Mouse (Mus musculus) kidney, embryonic 15.5 days (tissue): Measurements from ENCODE around the gene Hectd1. TPM values are rescaled to one million over a fixed set of nuclear protein-coding genes. Genes with fewer than 3 reads are reported as not detected.

Experiments
- ATAC-seq: fragments of 200-750 bp; cut with Nextera tagmentation; replicated peaks from 2 replicates; pipeline ENCODE4 v1.8.0; 2017; ENCODE audit warnings: moderate TSS enrichment; ENCODE audit not compliant: low FRiP score
- H3K27ac ChIP-seq: fragments of 300-500 bp; sonication (generic); 2 replicates; pipeline ENCODE4 v1.5.1; 2015; ENCODE audit warnings: mild to moderate bottlenecking, inconsistent platforms
- H3K27me3 ChIP-seq: fragments of 300-500 bp; sonication (generic); 2 replicates; pipeline ENCODE4 v1.6.1; 2015; ENCODE audit warnings: inconsistent platforms
- H3K36me3 ChIP-seq: fragments of 300-500 bp; sonication (generic); 2 replicates; pipeline ENCODE4 v1.6.1; 2015; ENCODE audit warnings: inconsistent platforms
- H3K4me1 ChIP-seq: fragments of 300-500 bp; sonication (generic); 2 replicates; pipeline ENCODE4 v1.6.1; 2015; ENCODE audit warnings: inconsistent platforms
- H3K4me2 ChIP-seq: fragments of 300-500 bp; sonication (generic); 2 replicates; pipeline ENCODE4 v1.6.1; 2015; ENCODE audit warnings: moderate library complexity, mild to moderate bottlenecking, inconsistent platforms
- H3K4me3 ChIP-seq: fragments of 300-500 bp; sonication (generic); replicated peaks from 2 replicates; pipeline ENCODE4 v1.5.1; 2015; ENCODE audit warnings: mild to moderate bottlenecking, inconsistent platforms
- H3K9ac ChIP-seq: fragments of 300-500 bp; sonication (generic); 2 replicates; pipeline ENCODE4 v1.6.1; 2015; ENCODE audit warnings: mild to moderate bottlenecking, inconsistent platforms
- H3K9me3 ChIP-seq: fragments of 300-500 bp; sonication (generic); replicated peaks from 2 replicates; pipeline ENCODE4 v1.6.1; 2016; ENCODE audit warnings: inconsistent platforms
- WGBS: fragments of 180-500 bp; shearing (Covaris S2); methylation state at CpG from one replicate; pipeline ENCODE4 v1.1.7; 2015; ENCODE audit warnings: mixed read lengths; 5-methylcytosine and 5-hydroxymethylcytosine counted together
- polyA plus RNA-seq: library from polyadenylated mRNA; unstranded; fragments of >200 nt; fragmentation: Nextera tagmentation; extraction: Ambion mirVana; gene quantifications from 2 replicates; pipeline ENCODE4 v1.2.1, GENCODE M21; 2015

The Hectd1 gene
- polyA plus RNA-seq, 1 experiment from 2014 or later, result 40.8 TPM

DNA sequence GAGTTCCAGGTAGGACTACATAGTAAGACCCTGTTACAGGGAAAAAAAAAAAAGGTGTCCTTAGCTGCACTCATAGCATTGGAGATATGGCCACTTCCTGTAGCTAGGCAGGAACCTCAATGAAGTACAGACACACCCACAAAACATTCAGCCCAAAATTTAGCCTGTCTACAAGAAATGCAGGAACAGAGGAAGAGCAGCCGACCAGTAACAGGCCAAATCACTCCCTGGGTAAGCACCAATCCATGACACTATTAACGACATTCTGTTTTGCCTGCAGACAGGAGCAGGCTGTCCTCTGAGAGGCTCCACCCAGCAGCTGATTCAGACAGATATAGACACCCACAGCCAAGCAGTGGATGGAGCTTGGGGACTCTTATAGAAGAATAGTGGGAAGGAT, 8.1 kb downstream of the Hectd1 start:
- no peaks in the 10 kb centered on the region for H3K27me3 ChIP-seq
- no peak overlapping the region for H3K27ac ChIP-seq
- H3K4me2 ChIP-seq, result no peak overlapping the region
- ATAC-seq, result no peak
- H3K9me3 ChIP-seq, result no peaks in the 10 kb centered on the region
- no peak overlapping the region for H3K9ac ChIP-seq
- H3K4me1 ChIP-seq, result peaks cover 6% of the 10 kb centered on the region; the same call in 1 of the 2 replicates
- no peak overlapping the region for H3K4me3 ChIP-seq
- peaks cover 23% of the 10 kb centered on the region for H3K36me3 ChIP-seq
- 13% methylated on average over 2 of the region's 2 CpGs for WGBS

DNA sequence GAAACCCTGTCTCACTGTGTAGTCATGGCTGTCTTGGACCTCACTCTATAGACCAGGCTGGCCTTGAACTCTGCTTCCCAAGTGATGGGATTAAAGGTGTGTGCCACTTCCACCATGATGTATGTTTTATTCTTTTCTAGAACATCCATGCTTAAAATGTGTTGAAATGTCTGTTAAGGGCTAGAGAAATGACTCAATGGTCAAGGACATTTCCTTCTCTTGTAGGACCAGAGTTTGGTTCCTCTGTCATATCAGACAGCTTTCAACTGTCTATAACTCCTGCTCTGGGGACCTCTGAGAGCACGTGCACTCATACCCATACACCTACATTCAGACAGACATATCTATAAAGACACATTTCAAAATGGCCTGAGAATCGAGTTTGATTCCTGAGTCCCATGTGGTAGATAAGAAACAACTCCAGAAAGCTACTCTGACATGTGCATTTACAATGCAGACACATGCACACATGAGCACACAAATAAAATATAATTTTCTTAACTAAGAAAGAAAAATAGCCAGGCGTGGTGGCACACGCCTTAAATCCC, 9.3 kb downstream of the Hectd1 start:
- no peak overlapping the region for H3K27ac ChIP-seq
- peaks cover 6% of the 10 kb centered on the region; the same call in 1 of the 2 replicates for H3K4me1 ChIP-seq
- H3K4me3 ChIP-seq, result no peak overlapping the region
- no peak overlapping the region for H3K4me2 ChIP-seq
- H3K9ac ChIP-seq, result no peak overlapping the region
- H3K9me3 ChIP-seq, result no peaks in the 10 kb centered on the region
- peaks cover 23% of the 10 kb centered on the region for H3K36me3 ChIP-seq
- WGBS, result 92% methylated on average over 4 of the region's 4 CpGs
- ATAC-seq, result no peak
- H3K27me3 ChIP-seq, result no peaks in the 10 kb centered on the region

DNA sequence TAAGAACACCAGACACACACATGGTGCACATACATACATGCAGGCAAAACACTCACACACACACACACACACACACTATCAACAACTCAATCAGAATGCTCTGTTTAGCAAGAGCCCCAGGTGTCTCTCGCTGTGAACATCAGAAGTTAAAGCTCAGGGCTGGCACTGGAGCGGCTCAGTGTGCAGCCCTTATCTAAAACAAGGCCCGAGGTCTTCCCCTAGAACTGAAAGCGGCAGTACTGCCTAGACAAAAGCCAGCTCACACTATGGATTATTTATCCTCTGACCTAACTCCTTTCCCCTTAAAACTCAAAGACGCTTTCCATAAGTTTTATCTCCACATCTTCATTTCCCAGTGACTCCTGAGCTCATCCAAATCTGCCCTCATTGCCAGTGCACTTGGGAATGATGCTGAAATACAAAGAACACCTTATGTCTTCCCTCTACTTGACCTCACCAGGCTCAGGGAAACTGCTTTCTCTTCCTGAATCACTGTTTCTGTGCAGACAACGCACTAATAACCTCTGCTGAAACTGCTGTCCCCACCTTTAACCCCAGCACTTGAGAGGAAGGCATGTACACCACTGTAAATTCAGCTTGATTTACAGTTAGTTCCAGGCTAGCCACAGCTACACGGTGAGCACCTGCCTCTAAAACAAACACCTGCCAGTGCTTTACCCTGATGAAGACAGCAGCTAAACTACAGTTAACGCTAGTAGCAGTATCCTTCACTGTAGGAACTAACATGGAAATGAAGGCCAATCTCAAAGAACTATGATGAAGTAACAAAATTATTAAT, 11.3 kb downstream of the Hectd1 start:
- ATAC-seq, result no peak
- Histone ChIP-seq H3K27ac (no peak overlapping the region), H3K4me1 (peaks cover 6% of the 10 kb centered on the region; the same call in 1 of the 2 replicates), H3K9me3 (no peaks in the 10 kb centered on the region), H3K9ac (no peak overlapping the region), H3K4me3 (no peak overlapping the region), H3K36me3 (peaks cover 14% of the 10 kb centered on the region), H3K27me3 (no peaks in the 10 kb centered on the region), H3K4me2 (no peak overlapping the region)
- WGBS, result 59% methylated on average over 8 of the region's 8 CpGs

DNA sequence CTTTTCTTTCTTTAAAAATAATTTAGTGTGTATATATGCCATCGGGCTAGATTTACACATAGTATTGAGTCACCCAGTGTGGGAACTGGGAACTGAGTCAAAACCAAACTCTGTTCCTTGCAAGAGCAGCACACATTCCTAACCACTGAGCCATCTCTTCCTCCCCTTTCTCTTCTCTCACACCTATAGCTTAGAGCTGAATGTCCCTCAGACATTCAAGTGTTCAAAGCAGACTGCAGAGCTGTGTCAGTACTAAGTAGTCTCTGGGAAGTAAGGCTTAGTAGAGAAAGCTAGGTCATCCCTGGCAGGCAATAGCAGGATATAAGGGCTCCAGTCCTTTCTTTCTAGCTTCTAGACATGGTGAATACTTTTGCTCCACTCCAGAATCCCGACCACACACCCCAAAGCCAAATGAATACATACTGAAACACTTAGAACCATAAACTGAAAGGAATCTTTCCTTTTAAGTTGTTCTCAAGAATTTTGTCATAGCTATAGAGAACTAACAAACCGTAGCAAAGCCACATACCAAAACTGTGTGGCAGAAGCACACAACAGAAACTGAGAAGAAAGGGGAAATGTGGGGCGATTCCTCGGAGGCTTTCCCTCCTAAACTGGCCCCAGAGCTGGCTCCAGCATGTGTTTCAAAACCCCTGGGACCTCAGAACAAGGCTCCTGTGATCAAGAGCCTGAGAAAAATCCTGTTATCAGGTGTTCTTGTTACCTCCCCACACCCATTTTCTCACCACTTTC, 17.8 kb downstream of the Hectd1 start:
- Histone ChIP-seq H3K9me3 (no peaks in the 10 kb centered on the region), H3K9ac (no peak overlapping the region), H3K4me3 (no peak overlapping the region), H3K36me3 (peaks cover 13% of the 10 kb centered on the region), H3K27me3 (no peaks in the 10 kb centered on the region), H3K4me2 (no peak overlapping the region), H3K4me1 (no peaks in the 10 kb centered on the region), H3K27ac (no peak overlapping the region)
- ATAC-seq, result no peak
- WGBS, result 89% methylated on average over 5 of the region's 5 CpGs

DNA sequence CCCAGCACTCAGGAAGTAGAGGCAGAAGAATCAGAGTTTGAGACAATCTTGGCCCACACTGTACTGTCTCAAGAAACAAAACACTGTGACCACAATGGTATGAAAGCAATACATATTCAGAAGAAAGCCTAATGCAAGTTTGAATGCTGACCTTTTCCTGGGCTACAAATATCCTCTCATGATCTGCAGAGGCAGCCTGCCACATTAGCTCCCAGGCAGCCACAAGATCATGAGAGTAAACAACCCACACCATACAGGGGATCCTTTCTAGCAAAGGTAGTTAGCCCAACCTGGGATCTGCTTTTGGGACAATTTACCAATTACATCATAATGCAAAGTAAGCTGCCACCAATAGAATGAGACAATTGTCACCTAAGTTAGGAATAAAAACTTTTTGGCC, 18.8 kb downstream of the Hectd1 start:
- Histone ChIP-seq H3K4me1 (no peaks in the 10 kb centered on the region), H3K9ac (no peak overlapping the region), H3K9me3 (no peaks in the 10 kb centered on the region)

GRCm38 (mm10) chr12:51784842-51785241, 44.5 kb downstream of the Hectd1 start:
- Histone ChIP-seq H3K36me3 (peaks cover 90% of the 10 kb centered on the region), H3K4me1 (no peaks in the 10 kb centered on the region), H3K9me3 (no peaks in the 10 kb centered on the region), H3K4me2 (no peak overlapping the region), H3K4me3 (no peak overlapping the region), H3K27me3 (no peaks in the 10 kb centered on the region), H3K27ac (no peak overlapping the region), H3K9ac (no peak overlapping the region)
- WGBS, result 91% methylated on average over 7 of the region's 7 CpGs
- ATAC-seq, result no peak

More for the DNA sequence above, 18.8 kb downstream of the Hectd1 start:
- peaks cover 18% of the 10 kb centered on the region for H3K36me3 ChIP-seq
- H3K4me3 ChIP-seq, result no peak overlapping the region
- H3K27me3 ChIP-seq, result no peaks in the 10 kb centered on the region
- ATAC-seq, result no peak
- no peak overlapping the region for H3K4me2 ChIP-seq
- H3K27ac ChIP-seq, result no peak overlapping the region

GRCm38 (mm10) chr12:51768702-51769101, 60.6 kb downstream of the Hectd1 start:
- Histone ChIP-seq H3K9ac (no peak overlapping the region), H3K4me3 (no peak overlapping the region), H3K27ac (no peak overlapping the region), H3K9me3 (no peaks in the 10 kb centered on the region), H3K27me3 (no peaks in the 10 kb centered on the region), H3K4me1 (no peaks in the 10 kb centered on the region), H3K4me2 (no peak overlapping the region), H3K36me3 (peaks cover 67% of the 10 kb centered on the region)
- 93% methylated on average over 15 of the region's 15 CpGs for whole genome bisulfite sequencing
- ATAC-seq, result no peak

- no peak overlapping the region for H3K4me2 ChIP-seq
- H3K4me1 ChIP-seq, result no peaks in the 10 kb centered on the region
- no peak overlapping the region for H3K27ac ChIP-seq
- H3K27me3 ChIP-seq, result no peaks in the 10 kb centered on the region
- no peaks in the 10 kb centered on the region for H3K9me3 ChIP-seq
- peaks cover 70% of the 10 kb centered on the region for H3K36me3 ChIP-seq
- ATAC-seq, result no peak
- 82% methylated on average over 4 of the region's 4 CpGs for WGBS
- no peak overlapping the region for H3K4me3 ChIP-seq
- H3K9ac ChIP-seq, result no peak overlapping the region
Observed at GRCm38 (mm10) chr12:51767454-51767853, 61.9 kb downstream of the Hectd1 start.

- ATAC-seq, result no peak
- no peak overlapping the region for H3K4me2 ChIP-seq
- H3K9ac ChIP-seq, result no peak overlapping the region
- no peak overlapping the region for H3K27ac ChIP-seq
- no peak overlapping the region for H3K4me3 ChIP-seq
- no peaks in the 10 kb centered on the region for H3K27me3 ChIP-seq
- no peaks in the 10 kb centered on the region for H3K4me1 ChIP-seq
- no peaks in the 10 kb centered on the region for H3K9me3 ChIP-seq
- WGBS, result 87% methylated on average over 3 of the region's 3 CpGs
- H3K36me3 ChIP-seq, result peaks cover 85% of the 10 kb centered on the region
Observed at GRCm38 (mm10) chr12:51759374-51759773, 70.0 kb downstream of the Hectd1 start.

GRCm38 (mm10) chr12:51756599-51756961, 72.8 kb downstream of the Hectd1 start:
- Histone ChIP-seq H3K9me3 (no peaks in the 10 kb centered on the region), H3K4me1 (no peaks in the 10 kb centered on the region), H3K27ac (no peak overlapping the region), H3K4me2 (no peak overlapping the region), H3K9ac (no peak overlapping the region), H3K27me3 (no peaks in the 10 kb centered on the region), H3K4me3 (no peak overlapping the region), H3K36me3 (peaks cover 84% of the 10 kb centered on the region)
- no peak for ATAC-seq

GRCm38 (mm10) chr12:51755938-51756598, 73.3 kb downstream of the Hectd1 start:
- no peaks in the 10 kb centered on the region for H3K27me3 ChIP-seq
- no peak overlapping the region for H3K4me3 ChIP-seq
- H3K9ac ChIP-seq, result no peak overlapping the region
- peaks cover 84% of the 10 kb centered on the region for H3K36me3 ChIP-seq
- H3K27ac ChIP-seq, result no peak overlapping the region
- 92% methylated on average over 12 of the region's 12 CpGs for WGBS
- no peak for ATAC-seq
- no peaks in the 10 kb centered on the region for H3K4me1 ChIP-seq
- no peaks in the 10 kb centered on the region for H3K9me3 ChIP-seq
- H3K4me2 ChIP-seq, result no peak overlapping the region

DNA sequence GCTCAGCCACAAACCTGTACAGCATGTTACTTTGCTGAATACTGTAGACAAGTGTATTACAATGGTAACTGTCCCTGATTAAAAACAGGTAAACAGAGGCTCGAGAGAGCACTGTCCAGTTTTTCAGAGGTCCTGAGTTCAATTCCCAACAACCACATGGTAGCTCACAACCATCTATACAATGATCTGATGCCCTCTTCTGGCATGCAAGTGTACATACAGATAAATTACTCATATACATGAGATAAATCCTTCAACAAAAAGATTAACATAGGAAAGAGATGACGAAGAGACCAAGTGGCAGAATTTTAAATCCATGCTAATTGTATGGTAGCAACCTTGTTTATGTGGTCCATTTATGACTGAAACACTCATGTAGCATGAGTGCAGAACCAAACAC, 82.0 kb downstream of the Hectd1 start:
- Histone ChIP-seq H3K4me1 (no peaks in the 10 kb centered on the region), H3K9me3 (no peaks in the 10 kb centered on the region), H3K4me3 (no peak overlapping the region), H3K36me3 (peaks cover 89% of the 10 kb centered on the region), H3K27ac (no peak overlapping the region), H3K9ac (no peak overlapping the region), H3K4me2 (no peak overlapping the region), H3K27me3 (no peaks in the 10 kb centered on the region)
- ATAC-seq, result no peak
- WGBS, result 87% methylated on average over 2 of the region's 2 CpGs
